Mouse (Mus musculus) adrenal gland, adult 18-20 months (tissue): ENCODE results near the gene Irx1. TPM values are rescaled to one million over a fixed set of nuclear protein-coding genes. Genes with fewer than 3 reads are reported as not detected.

Experiments
- DNase-seq, 2 experiments: peaks; one replicate each; pipeline ENCODE4 v3.0.0; 2021 to 2022; ENCODE audit warnings: low spot score in 2 of 2
- total RNA-seq, 2 experiments: library from RNA; stranded (reverse); gene quantifications; 1 replicate in 1 of 2; 2 replicates in 1 of 2; pipeline ENCODE4 v1.2.3; 2021

Irx1 gene
- total RNA-seq, 2 experiments from 2014 or later, result not detected

DNA sequence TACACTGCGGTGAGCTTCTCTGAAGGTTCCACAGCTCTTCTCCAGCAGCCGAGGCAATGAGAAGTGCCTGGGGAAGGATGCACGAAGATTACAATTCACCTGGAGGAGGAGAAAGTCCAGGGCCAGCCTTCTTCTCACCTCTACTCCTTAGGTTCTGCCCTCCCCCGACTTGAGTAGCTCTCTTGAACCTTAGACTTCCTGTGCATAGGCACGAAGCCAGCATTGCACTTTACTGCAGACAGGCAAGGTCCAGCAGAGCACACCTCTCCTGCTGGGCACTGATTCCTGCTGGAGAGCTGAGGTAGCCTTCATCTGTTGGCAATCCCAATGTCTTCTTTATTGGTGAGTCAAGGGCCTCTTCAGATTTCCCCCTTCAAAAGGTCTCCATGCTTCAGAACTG lies 13.7 kb downstream of the Irx1 start:
- no peak for DNase-seq

DNA sequence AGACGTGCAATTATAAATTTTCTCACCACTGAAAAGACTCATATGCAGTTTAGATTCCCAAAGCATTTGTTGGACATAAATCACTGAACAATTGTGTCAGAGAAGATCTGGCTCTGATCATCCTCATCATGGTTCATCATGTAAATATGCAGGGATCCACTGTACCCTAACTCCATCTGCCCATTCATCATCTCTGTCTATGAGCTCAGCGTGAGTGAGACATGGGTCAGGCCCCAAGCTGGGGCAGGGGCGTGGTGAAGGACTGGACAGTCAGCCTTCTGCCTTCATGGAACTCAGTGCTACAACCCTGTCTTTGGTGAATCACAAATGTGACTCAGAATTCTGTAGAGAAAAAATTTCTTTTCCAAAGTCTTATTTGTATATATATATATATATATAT lies 53.2 kb downstream of the Irx1 start:
- DNase-seq, result no peak
